Mouse (Mus musculus) heart, embryonic 11.5 days (tissue): ENCODE results near the gene Tacc2. TPM values are rescaled to one million over a fixed set of nuclear protein-coding genes. Genes with fewer than 3 reads are reported as not detected.

ENCODE experiments used
- ATAC-seq: fragments of 200-750 bp; cut with Nextera tagmentation; replicated peaks from 2 replicates; pipeline ENCODE4 v1.8.0; 2017; ENCODE audit warnings: moderate library complexity; ENCODE audit not compliant: insufficient number of reproducible peaks, low FRiP score, low TSS enrichment
- H3K27ac ChIP-seq: fragments of 300-500 bp; sonication (generic); 2 replicates; pipeline ENCODE4 v1.5.1; 2014; ENCODE audit warnings: mild to moderate bottlenecking, low read depth, low read length
- H3K27me3 ChIP-seq: fragments of 300-500 bp; sonication (generic); 2 replicates; pipeline ENCODE4 v1.6.1; 2014; ENCODE audit warnings: mild to moderate bottlenecking, low read length, mixed read lengths; ENCODE audit not compliant: control insufficient read depth, insufficient read depth
- H3K36me3 ChIP-seq: fragments of 300-500 bp; sonication (generic); 2 replicates; pipeline ENCODE4 v1.6.1; 2014; ENCODE audit warnings: mild to moderate bottlenecking, low read length, moderate library complexity, mixed read lengths; ENCODE audit not compliant: control insufficient read depth, insufficient read depth
- H3K4me1 ChIP-seq: fragments of 300-500 bp; sonication (generic); 2 replicates; pipeline ENCODE4 v1.6.1; 2014; ENCODE audit warnings: low read length; ENCODE audit not compliant: control insufficient read depth, insufficient read depth
- H3K4me2 ChIP-seq: fragments of 300-500 bp; sonication (generic); 2 replicates; pipeline ENCODE4 v1.6.1; 2014; ENCODE audit warnings: mild to moderate bottlenecking, moderate library complexity
- H3K4me3 ChIP-seq: fragments of 300-500 bp; sonication (generic); 2 replicates; pipeline ENCODE4 v1.5.1; 2014; ENCODE audit warnings: low read depth, low read length
- H3K9ac ChIP-seq: fragments of 300-500 bp; sonication (generic); 2 replicates; pipeline ENCODE4 v1.6.1; 2014; ENCODE audit warnings: mild to moderate bottlenecking, low read depth, low read length, moderate library complexity
- H3K9me3 ChIP-seq: fragments of 300-500 bp; sonication (generic); replicated peaks from 2 replicates; pipeline ENCODE4 v1.6.1; 2016; ENCODE audit warnings: low read length; ENCODE audit not compliant: control insufficient read depth
- WGBS: fragments of 180-500 bp; shearing (Covaris S2); extraction: QIAGEN DNeasy Blood & Tissue Kit; methylation state at CpG from one replicate; pipeline ENCODE4 v1.1.7; 2014; ENCODE audit not compliant: insufficient replicate concordance; 5-methylcytosine and 5-hydroxymethylcytosine counted together
- polyA plus RNA-seq: library from polyadenylated mRNA; unstranded; fragments of >200 nt; fragmentation: Nextera tagmentation; extraction: Ambion mirVana; gene quantifications from 2 replicates; pipeline ENCODE4 v1.2.1, GENCODE M21; 2014

The Tacc2 gene
- polyA plus RNA-seq, 1 experiment from 2014 or later = 42.2 TPM

DNA sequence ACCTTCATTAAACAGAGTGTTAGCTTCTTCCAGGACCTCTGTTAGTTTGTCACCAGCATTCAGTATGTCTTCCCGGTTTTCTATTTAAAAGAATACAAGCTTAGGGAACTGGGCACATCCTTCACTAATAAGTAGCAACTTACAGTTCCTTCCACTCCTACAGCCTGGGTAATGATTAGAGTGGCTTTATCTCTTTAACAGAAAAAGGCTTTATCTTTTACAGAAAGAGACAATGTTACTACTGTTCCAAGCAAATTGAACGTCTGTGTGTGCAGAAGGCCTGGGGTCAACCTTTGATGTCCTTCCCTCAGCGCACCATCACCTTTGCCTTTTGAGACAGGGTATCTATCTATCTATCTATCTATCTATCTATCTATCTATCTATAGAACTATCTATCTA is 31.3 kb upstream of the Tacc2 start:
- H3K36me3 ChIP-seq = peaks cover 27% of the 10 kb centered on the region
- H3K9me3 ChIP-seq = no peaks in the 10 kb centered on the region
- H3K4me2 ChIP-seq = peak overlapping the region; percentile 91
- no peaks in the 10 kb centered on the region for H3K27me3 ChIP-seq
- ATAC-seq = no peak
- H3K4me3 ChIP-seq = peak overlapping the region; percentile 84
- peak overlapping the region; percentile 97 for H3K9ac ChIP-seq
- peak overlapping the region; percentile 99 for H3K27ac ChIP-seq
- 56% methylated on average over 3 of the region's 3 CpGs for WGBS
- H3K4me1 ChIP-seq = peaks cover 12% of the 10 kb centered on the region

DNA sequence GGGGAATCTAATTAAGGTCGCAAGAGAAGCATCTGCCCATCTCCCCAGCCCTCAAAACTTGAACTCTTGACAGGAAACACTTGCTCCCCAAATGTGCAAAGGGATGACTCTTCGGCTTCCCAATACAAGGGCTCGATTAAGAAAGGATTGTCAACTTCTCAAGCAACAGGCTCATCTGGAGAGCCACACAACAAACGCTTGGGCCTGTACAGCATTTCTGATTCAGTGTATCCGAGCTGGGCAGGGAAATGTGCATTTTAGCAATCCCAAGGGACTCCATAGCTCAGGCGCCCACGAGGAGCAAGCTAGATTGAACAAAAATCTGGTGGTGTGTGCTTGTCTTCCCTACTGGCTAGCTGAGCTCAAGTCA is 30.8 kb upstream of the Tacc2 start:
- peaks cover 27% of the 10 kb centered on the region for H3K36me3 ChIP-seq
- ATAC-seq = no peak
- H3K9ac ChIP-seq = peak overlapping the region; percentile 97
- peaks cover 12% of the 10 kb centered on the region for H3K4me1 ChIP-seq
- H3K27ac ChIP-seq = peak overlapping the region; percentile 99
- no peaks in the 10 kb centered on the region for H3K27me3 ChIP-seq
- H3K9me3 ChIP-seq = no peaks in the 10 kb centered on the region
- H3K4me3 ChIP-seq = peak overlapping the region; percentile 84
- H3K4me2 ChIP-seq = peak overlapping the region; percentile 91
- 4% methylated on average over 7 of the region's 7 CpGs for WGBS

DNA sequence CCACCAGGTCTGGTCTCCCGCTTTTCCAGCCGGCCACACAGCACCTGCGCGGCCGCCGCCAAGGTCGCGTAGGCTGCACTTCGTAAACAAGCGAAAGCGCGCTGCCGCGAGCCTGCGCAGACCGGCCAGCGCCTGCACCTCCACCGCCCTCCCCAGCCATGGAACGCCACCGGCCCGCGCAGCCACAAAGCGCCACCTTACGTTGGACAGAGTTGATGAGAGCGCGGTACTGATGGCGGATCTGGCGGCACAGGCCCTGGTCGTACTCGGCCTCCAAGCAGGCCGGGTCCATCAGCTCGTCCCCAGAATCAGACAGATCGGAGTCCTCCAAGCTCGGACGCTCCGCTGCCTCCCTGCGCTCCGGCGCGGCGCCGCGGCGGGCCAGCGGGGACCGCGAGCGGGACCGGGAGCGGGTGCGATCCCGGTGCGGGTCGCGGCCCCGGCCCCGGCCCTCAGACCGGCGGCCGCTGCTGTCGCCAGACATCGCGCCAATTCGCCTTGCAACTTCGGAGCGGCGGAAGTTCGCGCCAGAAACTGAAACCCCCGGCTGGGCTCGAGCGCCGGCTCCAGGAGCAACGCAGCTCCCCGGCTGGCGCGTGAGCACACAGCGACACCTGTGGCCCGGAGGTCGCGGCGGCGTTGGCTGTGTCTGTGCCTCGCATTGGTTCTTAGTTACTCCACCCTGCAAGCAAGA is 30.3 kb upstream of the Tacc2 start:
- H3K9ac ChIP-seq = peak overlapping the region; percentile 97
- ATAC-seq = peak; percentile 94
- WGBS = under 1% methylated on average over 84 of the region's 84 CpGs
- peak overlapping the region; percentile 91 for H3K4me2 ChIP-seq
- H3K27me3 ChIP-seq = no peaks in the 10 kb centered on the region
- H3K27ac ChIP-seq = peak overlapping the region; percentile 99
- peaks cover 12% of the 10 kb centered on the region for H3K4me1 ChIP-seq
- H3K9me3 ChIP-seq = no peaks in the 10 kb centered on the region
- peak overlapping the region; percentile 84 for H3K4me3 ChIP-seq
- peaks cover 22% of the 10 kb centered on the region for H3K36me3 ChIP-seq

DNA sequence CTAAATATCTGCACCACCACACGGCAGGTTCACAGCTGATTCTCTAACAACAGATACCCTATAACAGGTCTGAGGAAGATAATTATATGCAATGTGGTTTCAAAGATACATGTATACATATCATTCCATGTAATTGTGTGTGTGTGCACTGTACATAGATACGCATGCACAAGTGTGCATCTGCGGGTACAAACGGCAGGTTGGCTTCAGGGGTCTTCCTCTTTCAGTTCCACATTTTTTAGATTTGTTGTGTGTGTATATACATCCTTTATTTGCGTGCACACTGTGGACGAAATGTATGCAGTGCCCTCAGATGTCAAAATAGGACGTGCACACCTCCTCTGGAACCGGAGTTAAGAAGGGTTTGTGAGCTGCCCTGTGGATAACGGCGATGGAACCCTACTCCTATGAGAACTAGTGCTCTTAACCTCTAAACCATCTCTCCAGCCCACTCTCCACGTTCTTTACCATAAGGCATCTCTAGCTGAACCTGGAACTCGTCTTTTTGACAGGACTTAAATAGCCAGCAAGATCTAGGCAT is 29.5 kb upstream of the Tacc2 start:
- Histone ChIP-seq H3K9me3 (no peaks in the 10 kb centered on the region), H3K4me3 (peak overlapping the region; percentile 84; the same call in 1 of the 2 replicates), H3K4me2 (peak overlapping the region; percentile 43; the same call in 1 of the 2 replicates), H3K4me1 (peaks cover 14% of the 10 kb centered on the region), H3K27ac (peak overlapping the region; percentile 99; the same call in 1 of the 2 replicates), H3K36me3 (peaks cover 15% of the 10 kb centered on the region), H3K27me3 (no peaks in the 10 kb centered on the region), H3K9ac (no peak overlapping the region)
- WGBS = 74% methylated on average over 12 of the region's 12 CpGs
- ATAC-seq = no peak

DNA sequence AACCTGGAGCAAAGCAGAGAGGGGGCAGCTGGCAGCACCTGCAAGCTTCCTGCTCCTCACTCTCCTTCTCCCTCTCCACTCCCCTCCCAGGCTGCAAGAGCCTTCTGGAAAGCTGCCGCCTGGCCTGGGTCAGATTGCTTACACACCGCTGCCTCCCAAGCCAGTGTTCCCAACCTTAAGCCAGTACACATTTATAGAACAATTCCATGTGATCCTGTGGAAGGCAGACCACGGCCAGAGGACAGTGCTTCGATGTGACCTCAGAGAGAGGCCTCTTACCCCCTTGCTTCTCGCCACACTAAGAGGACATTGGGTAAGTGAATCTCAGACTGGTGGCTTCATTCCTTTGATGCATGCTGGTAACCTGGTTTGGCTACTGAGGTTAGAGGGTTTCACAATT is 24.5 kb upstream of the Tacc2 start:
- Histone ChIP-seq H3K27ac (no peak overlapping the region), H3K36me3 (no peaks in the 10 kb centered on the region), H3K4me3 (no peak overlapping the region), H3K9ac (no peak overlapping the region), H3K4me2 (no peak overlapping the region), H3K4me1 (peaks cover 3% of the 10 kb centered on the region; the same call in 1 of the 2 replicates), H3K9me3 (no peaks in the 10 kb centered on the region), H3K27me3 (no peaks in the 10 kb centered on the region)
- no peak for ATAC-seq
- 58% methylated on average over 5 of the region's 5 CpGs for WGBS

DNA sequence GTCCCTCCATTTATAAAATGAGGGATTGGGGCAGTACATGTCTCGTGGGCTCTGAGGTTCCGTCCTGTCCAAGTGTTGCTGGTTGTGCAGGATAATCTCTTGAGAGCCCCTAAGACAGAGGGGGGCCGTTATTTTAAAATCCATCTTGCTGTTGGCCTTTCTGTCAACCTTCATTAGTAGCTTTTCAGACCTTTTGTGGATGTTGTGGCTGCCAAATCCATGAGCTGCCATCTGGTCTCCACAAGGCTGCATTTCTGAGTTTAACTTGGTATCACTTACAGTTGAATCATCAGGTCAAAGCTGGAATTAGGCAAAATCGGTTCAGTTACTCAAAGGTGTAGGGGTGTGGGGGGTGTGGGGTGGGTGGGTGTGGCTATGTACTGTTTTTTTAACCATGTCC is 23.9 kb upstream of the Tacc2 start:
- H3K36me3 ChIP-seq = no peaks in the 10 kb centered on the region
- H3K27ac ChIP-seq = no peak overlapping the region
- 67% methylated on average over 4 of the region's 4 CpGs for WGBS

DNA sequence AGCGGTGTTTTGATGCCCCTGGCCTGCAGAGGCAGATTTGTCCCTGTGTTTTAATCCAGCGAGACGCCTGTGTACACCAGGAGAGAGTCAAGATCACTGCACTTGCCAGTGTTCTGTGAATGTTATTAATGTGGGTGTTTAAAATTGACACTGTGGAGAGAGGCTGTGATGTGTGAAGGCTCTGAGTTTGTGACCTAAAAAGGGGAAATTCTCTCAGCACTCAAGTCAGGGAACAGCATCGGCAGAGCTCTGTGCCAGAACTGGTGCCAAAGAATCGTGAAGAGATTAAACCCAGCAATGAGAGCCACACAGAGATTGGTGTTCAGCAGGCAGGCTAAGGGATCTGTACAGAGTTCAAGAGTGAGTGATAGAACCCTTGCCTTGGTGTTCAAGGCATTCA is 21.6 kb upstream of the Tacc2 start:
- Histone ChIP-seq H3K9me3 (no peaks in the 10 kb centered on the region), H3K4me1 (peaks cover 3% of the 10 kb centered on the region; the same call in 1 of the 2 replicates), H3K27ac (no peak overlapping the region), H3K36me3 (no peaks in the 10 kb centered on the region), H3K9ac (no peak overlapping the region), H3K27me3 (no peaks in the 10 kb centered on the region), H3K4me3 (no peak overlapping the region), H3K4me2 (no peak overlapping the region)
- 79% methylated on average over 5 of the region's 5 CpGs for WGBS
- ATAC-seq = no peak

More for the DNA sequence above, 23.9 kb upstream of the Tacc2 start:
- H3K4me2 ChIP-seq = no peak overlapping the region
- H3K4me3 ChIP-seq = no peak overlapping the region
- ATAC-seq = no peak
- H3K9me3 ChIP-seq = no peaks in the 10 kb centered on the region
- H3K27me3 ChIP-seq = no peaks in the 10 kb centered on the region
- peaks cover 3% of the 10 kb centered on the region; the same call in 1 of the 2 replicates for H3K4me1 ChIP-seq
- no peak overlapping the region for H3K9ac ChIP-seq

DNA sequence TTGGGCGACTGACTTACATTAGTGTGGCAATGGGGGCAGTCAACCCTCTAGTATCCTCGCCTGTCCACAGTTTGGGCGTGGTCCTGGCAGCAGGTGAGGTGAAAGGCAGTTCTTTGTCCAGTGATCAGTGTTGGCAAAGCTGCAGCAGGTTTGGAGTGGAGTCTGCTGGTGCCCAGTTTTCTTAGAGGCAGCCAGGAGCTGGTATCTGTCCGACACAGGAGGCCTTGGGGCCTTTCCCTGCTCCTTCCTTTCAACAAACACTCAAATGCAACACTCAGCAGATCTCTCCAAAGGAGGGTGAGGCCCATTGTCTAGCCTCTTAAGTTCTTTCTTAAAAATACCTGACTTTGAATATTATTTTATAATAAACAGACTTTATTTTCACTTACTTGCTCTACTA is 18.6 kb upstream of the Tacc2 start:
- 72% methylated on average over 4 of the region's 4 CpGs for WGBS

DNA sequence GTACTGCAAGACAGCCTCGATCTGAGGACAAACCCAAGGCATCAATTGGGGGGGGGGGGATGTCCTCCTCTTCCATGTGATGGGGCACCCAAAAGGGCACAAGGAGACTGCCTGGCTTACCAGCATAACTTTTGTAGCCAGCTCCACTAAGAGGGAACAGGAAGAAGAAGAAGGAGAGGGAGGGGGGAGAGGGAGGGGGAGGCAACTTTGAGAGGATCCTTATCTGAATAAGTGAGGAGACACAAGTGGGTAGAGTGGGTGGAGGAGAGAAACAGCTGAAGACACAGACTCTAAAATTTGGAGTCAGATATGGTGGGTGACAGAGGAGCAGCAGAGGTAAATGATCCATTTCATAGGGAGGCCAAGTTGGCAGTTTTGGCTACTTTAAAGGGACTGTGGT is 16.3 kb upstream of the Tacc2 start:
- no peaks in the 10 kb centered on the region for H3K27me3 ChIP-seq
- ATAC-seq = no peak
- H3K27ac ChIP-seq = no peak overlapping the region
- H3K4me2 ChIP-seq = no peak overlapping the region
- H3K4me1 ChIP-seq = no peaks in the 10 kb centered on the region
- WGBS = 67% methylated on average over 1 of the region's 1 CpGs
- no peak overlapping the region for H3K4me3 ChIP-seq
- H3K9ac ChIP-seq = no peak overlapping the region
- no peaks in the 10 kb centered on the region for H3K36me3 ChIP-seq
- H3K9me3 ChIP-seq = no peaks in the 10 kb centered on the region

More for the DNA sequence above, 18.6 kb upstream of the Tacc2 start:
- Histone ChIP-seq H3K4me3 (no peak overlapping the region), H3K36me3 (no peaks in the 10 kb centered on the region), H3K27ac (no peak overlapping the region), H3K27me3 (no peaks in the 10 kb centered on the region), H3K9ac (no peak overlapping the region), H3K4me2 (no peak overlapping the region), H3K9me3 (no peaks in the 10 kb centered on the region), H3K4me1 (no peaks in the 10 kb centered on the region)
- ATAC-seq = no peak
